Mouse (Mus musculus) embryo, embryonic 10.5 days (tissue): ENCODE data around the gene Shq1.

Source experiments
- DNase-seq: peaks from one replicate; pipeline ENCODE4 v3.0.0-alpha.2; 2015; ENCODE audit warnings: low spot score

The Shq1 gene

GRCm38 (mm10) chr6:100670880-100671344 lies at the start of gene Shq1:
Gene Shq1, minus strand, starts transcription at chr6:100671157.
- DNase-seq = peak; percentile 90

GRCm38 (mm10) chr6:100720098-100720501 lies 49.1 kb upstream of the Shq1 start:
- no peak for DNase-seq

GRCm38 (mm10) chr6:100716817-100717216 lies 45.9 kb upstream of the Shq1 start:
- no peak for DNase-seq

GRCm38 (mm10) chr6:100716152-100716551 lies 45.2 kb upstream of the Shq1 start:
- no peak for DNase-seq

- no peak for DNase-seq
These were observed 44.4 kb upstream of the Shq1 start for GRCm38 (mm10) chr6:100715296-100715828.

GRCm38 (mm10) chr6:100710866-100711265 lies 39.9 kb upstream of the Shq1 start:
- DNase-seq = no peak

GRCm38 (mm10) chr6:100710170-100710569 lies 39.2 kb upstream of the Shq1 start:
- DNase-seq = peak; percentile 47

- peak; percentile 40 for DNase-seq
These were observed 38.5 kb upstream of the Shq1 start for GRCm38 (mm10) chr6:100709483-100709882.

- DNase-seq = no peak
These were observed 38.0 kb upstream of the Shq1 start for GRCm38 (mm10) chr6:100708996-100709395.

GRCm38 (mm10) chr6:100708248-100708647 lies 37.3 kb upstream of the Shq1 start:
- DNase-seq = no peak

- peak; percentile 17 for DNase-seq
These were observed 36.6 kb upstream of the Shq1 start for GRCm38 (mm10) chr6:100707557-100707956.

- no peak for DNase-seq
These were observed 35.9 kb upstream of the Shq1 start for GRCm38 (mm10) chr6:100706861-100707260.

GRCm38 (mm10) chr6:100705366-100705811 lies 34.4 kb upstream of the Shq1 start:
- DNase-seq = peak; percentile 64

- DNase-seq = peak; percentile 84
These were observed 33.8 kb upstream of the Shq1 start, which contains the start of gene Gxylt2 for GRCm38 (mm10) chr6:100704574-100705365. Gene Gxylt2, plus strand, starts transcription at chr6:100704734.

- DNase-seq = no peak
These were observed 33.2 kb upstream of the Shq1 start for GRCm38 (mm10) chr6:100704197-100704573.

GRCm38 (mm10) chr6:100700774-100701173 lies 29.8 kb upstream of the Shq1 start:
- no peak for DNase-seq

- no peak for DNase-seq
These were observed 29.0 kb upstream of the Shq1 start for GRCm38 (mm10) chr6:100699986-100700385.

- DNase-seq = no peak
These were observed 15.4 kb upstream of the Shq1 start for GRCm38 (mm10) chr6:100686341-100686740.

- DNase-seq = no peak
These were observed 7.7 kb upstream of the Shq1 start for GRCm38 (mm10) chr6:100678636-100679035.

- no peak for DNase-seq
These were observed 5.5 kb upstream of the Shq1 start for GRCm38 (mm10) chr6:100676461-100676860.

GRCm38 (mm10) chr6:100674974-100675373 lies 4.0 kb upstream of the Shq1 start:
- peak; percentile 69 for DNase-seq

GRCm38 (mm10) chr6:100671401-100671800 lies 444 bp upstream of the Shq1 start:
- no peak for DNase-seq

GRCm38 (mm10) chr6:100670370-100670841 lies 551 bp downstream of the Shq1 start:
- peak; percentile 60 for DNase-seq
